Mouse (Mus musculus) myocyte (in vitro differentiated cells): ENCODE measurements at regions not wholly inside any gene's neighbourhood (a gene's known extent, or its start where the extent isn't known, plus 50 kb on each side); places are given as distances from the start of the nearest gene placed in this dataset.

Experiments
- E2F4 ChIP-seq: IDR thresholded peaks from one replicate; pipeline ENCODE4 v1.6.1; 2011; ENCODE audit warnings: mild to moderate bottlenecking, control low read depth, moderate library complexity; ENCODE audit not compliant: insufficient read depth
- MYOD1 ChIP-seq, 3 experiments: IDR thresholded peaks; one replicate each; pipeline ENCODE4 v1.6.1; 2011; ENCODE audit warnings: control low read depth in 2 of 3, low read depth in 2 of 3, mild to moderate bottlenecking in 2 of 3, moderate library complexity in 1 of 3; ENCODE audit not compliant: insufficient read length in 2 of 3, control insufficient read depth in 1 of 3
- MYOG ChIP-seq, 3 experiments: IDR thresholded peaks; one replicate each; pipeline ENCODE4 v1.6.1; 2011; ENCODE audit warnings: control low read depth in 2 of 3, low read depth in 2 of 3, mild to moderate bottlenecking in 2 of 3; ENCODE audit not compliant: insufficient read length in 2 of 3, control insufficient read depth in 1 of 3, insufficient read depth in 1 of 3
- POLR2A ChIP-seq: IDR thresholded peaks from one replicate; pipeline ENCODE4 v1.6.1; 2011; ENCODE audit warnings: low read depth, mild to moderate bottlenecking, control low read depth, moderate library complexity; ENCODE audit not compliant: insufficient read length
- TCF12 ChIP-seq: IDR thresholded peaks from one replicate; pipeline ENCODE4 v1.6.1; 2011; ENCODE audit warnings: mild to moderate bottlenecking, control low read depth; ENCODE audit not compliant: poor library complexity, insufficient read depth, severe bottlenecking
- USF1 ChIP-seq: IDR thresholded peaks from one replicate; pipeline ENCODE4 v1.6.1; 2011; ENCODE audit warnings: low read depth, mild to moderate bottlenecking, control low read depth, moderate library complexity

- TF ChIP-seq POLR2A (no peak), MYOD1 (IDR thresholded peaks at IDR 0.05; ENCODE audit: control insufficient read depth in 1 of 3, insufficient read length in 2 of 3, low read depth in 2 of 3) (no peak), USF1 (no peak), MYOG (IDR thresholded peaks at IDR 0.05; ENCODE audit: control insufficient read depth in 1 of 3, insufficient read depth in 1 of 3, insufficient read length in 2 of 3, low read depth in 2 of 3) (no peak), TCF12 (no peak), E2F4 (no peak)
Measured at GRCm38 (mm10) chr1:78894301-78894700, 77.7 kb downstream of the Kcne4 start.
